Mouse (Mus musculus) heart, adult 2 months (tissue): ENCODE results near the gene Lars2.

Source experiments
- CTCF ChIP-seq: fragments of 200-600 bp; IDR thresholded peaks from 2 replicates; pipeline ENCODE4 v1.8.1; 2022; ENCODE audit warnings: antibody characterized with exemption, mild to moderate bottlenecking, moderate library complexity
- EP300 ChIP-seq: fragments of 200-500 bp; IDR thresholded peaks from 2 replicates; pipeline ENCODE4 v1.6.1; 2011; ENCODE audit warnings: low read depth, low read length, control low read depth; ENCODE audit not compliant: insufficient read depth
- POLR2A ChIP-seq: fragments of 200-500 bp; IDR thresholded peaks from 2 replicates; pipeline ENCODE4 v1.6.1; 2011; ENCODE audit warnings: mild to moderate bottlenecking, low read depth, low read length, control low read depth; ENCODE audit not compliant: insufficient read depth

GRCm38 (mm10) chr9:123384696-123385095 lies 18.0 kb downstream of the Lars2 start:
- no peak for TF ChIP-seq CTCF
- no peak for TF ChIP-seq POLR2A
- no peak for TF ChIP-seq EP300
